13 mouse cellular contexts compared by ENCODE assay signal in genomic region chr14:30857990-30858389, GRCm38 (mm10). TPM values are rescaled to one million over a fixed set of nuclear protein-coding genes. Genes with fewer than 3 reads are reported as not detected.
A peak's percentile ranks its signal among the peaks of the same experiment; 100 is the strongest.
DNase-seq lines count a peak whose midpoint lies in the region; ATAC-seq and TF ChIP-seq lines count a peak whose summit lies in the region.
"Had no signal": no experiment of that assay in that cellular context is flagged by ENCODE, and none has a peak within 500 bp of the region (broad histone marks: within the 10 kb centered on the region; RNA-seq: fewer than 3 reads in every experiment).

No protein-coding gene starts in this region.

- H3K9me3 ChIP-seq in intestine, embryonic 16.5 days (ENCODE audit: control insufficient read depth, low read length): no peaks in the 10 kb centered on the region
- no peaks in the 10 kb centered on the region for H3K9me3 ChIP-seq in intestine, embryonic 15.5 days
- H3K9me3 ChIP-seq: forebrain, embryonic 12.5 days had no signal

- no peak overlapping the region for H3K9ac ChIP-seq in intestine, embryonic 16.5 days (ENCODE audit: low read depth, low read length)
- no peak overlapping the region for H3K9ac ChIP-seq in intestine, embryonic 15.5 days
- H3K9ac ChIP-seq: forebrain, embryonic 12.5 days; hindbrain, embryonic 13.5 days had no signal

- H3K4me1 ChIP-seq in intestine, embryonic 16.5 days (ENCODE audit: control insufficient read depth, insufficient read depth, low read length): peaks cover 11% of the 10 kb centered on the region
- H3K4me1 ChIP-seq in intestine, embryonic 15.5 days (replicated peaks): 0 out of 2 replicates have a peak, but pooled peaks cover 14% of the 10 kb centered on the region
- H3K4me1 ChIP-seq in testis, adult 2 months (ENCODE audit: control insufficient read depth, insufficient read depth, low read length): no peaks in the 10 kb centered on the region
- H3K4me1 ChIP-seq in bone marrow, adult 2 months (ENCODE audit: control insufficient read depth, insufficient read depth, low read length): no peaks in the 10 kb centered on the region
- H3K4me1 ChIP-seq in small intestine, adult 2 months (ENCODE audit: control insufficient read depth, insufficient read depth, insufficient read length, low read length): peaks cover 8% of the 10 kb centered on the region
- H3K4me1 ChIP-seq: forebrain, embryonic 12.5 days; hindbrain, embryonic 13.5 days had no signal

- H3K27me3 ChIP-seq in intestine, embryonic 16.5 days (replicated peaks; ENCODE audit: control insufficient read depth, insufficient read depth, low read length): no peaks in the 10 kb centered on the region
- no peaks in the 10 kb centered on the region for H3K27me3 ChIP-seq in intestine, embryonic 15.5 days (replicated peaks)
- no peaks in the 10 kb centered on the region for H3K27me3 ChIP-seq in testis, adult 2 months (ENCODE audit: control insufficient read depth, insufficient read depth, low read length)
- no peaks in the 10 kb centered on the region for H3K27me3 ChIP-seq in small intestine, adult 2 months (ENCODE audit: control insufficient read depth, insufficient read depth, low read length)
- H3K27me3 ChIP-seq: forebrain, embryonic 12.5 days; hindbrain, embryonic 13.5 days had no signal

- no peak for DNase-seq in testis, postnatal 14 days (ENCODE audit: low spot score)
- DNase-seq in layer of hippocampus, postnatal 14 days (ENCODE audit: low spot score in 2 of 2): no peak
- DNase-seq in ovary, postnatal 36 days (ENCODE audit: low spot score): no peak
- DNase-seq: heart, adult 18-20 months had no signal

- WGBS in intestine, embryonic 16.5 days: 72% methylated on average over 4 of the region's 4 CpGs
- 86% methylated on average over 4 of the region's 4 CpGs for WGBS in intestine, embryonic 15.5 days
- 81% methylated on average over 4 of the region's 4 CpGs for WGBS in bone marrow, adult 2 months
- 82% methylated on average over 4 of the region's 4 CpGs for WGBS in small intestine, adult 2 months

- no peaks in the 10 kb centered on the region for H3K36me3 ChIP-seq in intestine, embryonic 16.5 days (ENCODE audit: control insufficient read depth, insufficient read depth, low read length)
- H3K36me3 ChIP-seq in intestine, embryonic 15.5 days: no peaks in the 10 kb centered on the region
- H3K36me3 ChIP-seq in testis, adult 2 months (ENCODE audit: control insufficient read depth, insufficient read depth, low read length): no peaks in the 10 kb centered on the region
- no peaks in the 10 kb centered on the region for H3K36me3 ChIP-seq in small intestine, adult 2 months (ENCODE audit: control insufficient read depth, insufficient read depth, low read length)
- H3K36me3 ChIP-seq: forebrain, embryonic 12.5 days had no signal

- ATAC-seq in intestine, embryonic 16.5 days: no peak
- no peak for ATAC-seq in intestine, embryonic 15.5 days

- no peak overlapping the region for H3K4me2 ChIP-seq in intestine, embryonic 16.5 days (ENCODE audit: low read depth, low read length)
- no peak overlapping the region for H3K4me2 ChIP-seq in intestine, embryonic 15.5 days (replicated peaks)
- H3K4me2 ChIP-seq: forebrain, embryonic 12.5 days; hindbrain, embryonic 13.5 days had no signal

- no peak for TF ChIP-seq POLR2A in testis, adult 2 months (IDR thresholded peaks at IDR 0.05; ENCODE audit: control insufficient read depth, low read depth, low read length)
- no peak for TF ChIP-seq POLR2A in bone marrow, adult 2 months (IDR thresholded peaks at IDR 0.05; ENCODE audit: borderline replicate concordance, control insufficient read depth, low read depth, low read length)
- TF ChIP-seq POLR2A in small intestine, adult 2 months (IDR thresholded peaks at IDR 0.05; ENCODE audit: low read depth, low read length): no peak

- H3K4me3 ChIP-seq in intestine, embryonic 16.5 days (ENCODE audit: low read length): no peak overlapping the region
- no peak overlapping the region for H3K4me3 ChIP-seq in intestine, embryonic 15.5 days (replicated peaks)
- H3K4me3 ChIP-seq in testis, adult 2 months (ENCODE audit: control insufficient read depth, low read depth, low read length): no peak overlapping the region
- H3K4me3 ChIP-seq in bone marrow, adult 2 months (replicated peaks; ENCODE audit: control insufficient read depth, low read depth, low read length): no peak overlapping the region
- no peak overlapping the region for H3K4me3 ChIP-seq in small intestine, adult 2 months (ENCODE audit: low read depth, low read length)
- H3K4me3 ChIP-seq: forebrain, embryonic 12.5 days; hindbrain, embryonic 13.5 days; myocyte had no signal

- peak; percentile 32; the same call in 1 of the 2 replicates for TF ChIP-seq CTCF in testis, adult 2 months (IDR thresholded peaks at IDR 0.05; ENCODE audit: control insufficient read depth, insufficient read depth, insufficient replicate concordance, low read depth, low read length)
- TF ChIP-seq CTCF in bone marrow, adult 2 months (IDR thresholded peaks at IDR 0.05; ENCODE audit: control insufficient read depth, insufficient read depth, low read length): peak; percentile 32; the same call in 1 of the 2 replicates
- peak; percentile 25; the same call in 1 of the 2 replicates for TF ChIP-seq CTCF in small intestine, adult 2 months (IDR thresholded peaks at IDR 0.05; ENCODE audit: extremely low read depth, insufficient read length, insufficient replicate concordance, low read depth, low read length)

- H3K27ac ChIP-seq in intestine, embryonic 16.5 days (ENCODE audit: low read length): peak overlapping the region; percentile 35; the same call in 1 of the 2 replicates
- H3K27ac ChIP-seq in intestine, embryonic 15.5 days: no peak overlapping the region
- no peak overlapping the region for H3K27ac ChIP-seq in testis, adult 2 months (ENCODE audit: control insufficient read depth, insufficient read depth, low read depth, low read length)
- no peak overlapping the region for H3K27ac ChIP-seq in bone marrow, adult 2 months (ENCODE audit: control insufficient read depth, insufficient read depth, low read depth, low read length, poor library complexity)
- no peak overlapping the region for H3K27ac ChIP-seq in small intestine, adult 2 months (ENCODE audit: insufficient read depth, low read depth, low read length)
- H3K27ac ChIP-seq: forebrain, embryonic 12.5 days; hindbrain, embryonic 13.5 days; macrophage had no signal

RNA-seq across cellular contexts. Expression of gene Mustn1, which starts 21.0 kb away (rescaled TPM):
- polyA plus RNA-seq in intestine, embryonic 16.5 days (2015; fragmentation: Nextera tagmentation; extraction: Ambion mirVana): 8.8 and 10.6 TPM in 2 replicates
- polyA plus RNA-seq in intestine, embryonic 15.5 days (2015; fragmentation: Nextera tagmentation; extraction: Ambion mirVana): 8.1 and 8.3 TPM in 2 replicates
- polyA plus RNA-seq in testis, adult 2 months (2012; rRNA removed): 1.3 and 1.7 TPM in 2 replicates
- 2.1 and 4.9 TPM in 2 replicates for polyA plus RNA-seq in bone marrow, adult 2 months (2011; ENCODE audit: insufficient read depth, insufficient read length, low replicate concordance, missing spikeins)
- polyA plus RNA-seq in small intestine, adult 2 months (2012; rRNA removed): 12.9 and 22.9 TPM in 2 replicates
- 1 to 10 TPM; 1.9 to 2.1 TPM for total RNA-seq in layer of hippocampus, postnatal 14 days (2021)
- polyA plus RNA-seq: macrophage had no signal

RNA-seq across cellular contexts. Expression of gene Itih4, which starts 28.3 kb away (rescaled TPM):
- polyA plus RNA-seq in intestine, embryonic 16.5 days (2015; fragmentation: Nextera tagmentation; extraction: Ambion mirVana): 1.0 and 3.1 TPM in 2 replicates
- 1.1 and 2.6 TPM in 2 replicates for polyA plus RNA-seq in intestine, embryonic 15.5 days (2015; fragmentation: Nextera tagmentation; extraction: Ambion mirVana)
- 0.07 and 0.21 TPM in 2 replicates for polyA plus RNA-seq in testis, adult 2 months (2012; rRNA removed)
- 3.3 and 6.6 TPM in 2 replicates for polyA plus RNA-seq in bone marrow, adult 2 months (2011; ENCODE audit: insufficient read depth, insufficient read length, low replicate concordance, missing spikeins)
- polyA plus RNA-seq in small intestine, adult 2 months (2012; rRNA removed): 3.8 TPM in 1 of 2 replicates, not detected in the other
- total RNA-seq in layer of hippocampus, postnatal 14 days (2021): not detected
- polyA plus RNA-seq: forebrain, embryonic 12.5 days; hindbrain, embryonic 13.5 days; macrophage had no signal

RNA-seq across cellular contexts. Expression of gene Tmem110, which starts 32.6 kb away (rescaled TPM):
- 18.6 and 20.6 TPM in 2 replicates for polyA plus RNA-seq in intestine, embryonic 16.5 days (2015; fragmentation: Nextera tagmentation; extraction: Ambion mirVana)
- polyA plus RNA-seq in intestine, embryonic 15.5 days (2015; fragmentation: Nextera tagmentation; extraction: Ambion mirVana): 22.0 and 22.2 TPM in 2 replicates
- 3.6 and 3.7 TPM in 2 replicates for polyA plus RNA-seq in testis, adult 2 months (2012; rRNA removed)
- polyA plus RNA-seq in bone marrow, adult 2 months (2011; ENCODE audit: insufficient read depth, insufficient read length, low replicate concordance, missing spikeins): 5.5 and 18.2 TPM in 2 replicates
- 7.1 and 11.2 TPM in 2 replicates for polyA plus RNA-seq in small intestine, adult 2 months (2012; rRNA removed)
- 10 to 100 TPM; 18.2 to 20.3 TPM for total RNA-seq in layer of hippocampus, postnatal 14 days (2021)
